Mouse (Mus musculus) lung, postnatal 25 days (tissue): Measurements from ENCODE around the gene Ccnt1.
A peak's percentile ranks its signal among the peaks of the same experiment; 100 is the strongest.

ENCODE experiments used
- DNase-seq: peaks from one replicate; pipeline ENCODE4 v3.0.0; 2022; ENCODE audit warnings: low spot score

Gene Ccnt1

GRCm38 (mm10) chr15:98510438-98511385, 60.0 kb downstream of the Ccnt1 start:
- peak; percentile 72 for DNase-seq

- no peak for DNase-seq
Observed at GRCm38 (mm10) chr15:98509387-98509786, 61.3 kb downstream of the Ccnt1 start.

DNA sequence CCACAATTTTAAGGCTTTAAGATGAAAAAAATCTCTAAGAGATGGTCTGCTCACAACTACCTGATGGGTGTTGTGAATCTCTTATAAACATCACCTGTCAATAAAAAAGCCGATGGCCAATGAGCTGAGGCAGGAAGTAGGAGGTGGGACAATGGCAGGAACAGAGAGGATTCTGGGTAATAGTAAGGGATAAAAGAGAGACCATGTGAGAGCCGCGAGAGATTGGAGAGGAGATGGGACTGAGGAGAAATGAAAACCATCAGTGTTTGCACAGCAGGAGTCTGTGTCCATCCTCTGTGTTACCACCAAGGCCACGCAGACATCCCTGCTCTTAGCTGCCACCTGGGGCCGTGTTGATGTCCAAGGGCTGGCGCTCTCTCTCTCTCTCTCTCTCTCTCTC, 63.4 kb downstream of the Ccnt1 start:
- DNase-seq: no peak

- DNase-seq: peak; percentile 34
Observed at GRCm38 (mm10) chr15:98506253-98506957, 64.3 kb downstream of the Ccnt1 start.

DNA sequence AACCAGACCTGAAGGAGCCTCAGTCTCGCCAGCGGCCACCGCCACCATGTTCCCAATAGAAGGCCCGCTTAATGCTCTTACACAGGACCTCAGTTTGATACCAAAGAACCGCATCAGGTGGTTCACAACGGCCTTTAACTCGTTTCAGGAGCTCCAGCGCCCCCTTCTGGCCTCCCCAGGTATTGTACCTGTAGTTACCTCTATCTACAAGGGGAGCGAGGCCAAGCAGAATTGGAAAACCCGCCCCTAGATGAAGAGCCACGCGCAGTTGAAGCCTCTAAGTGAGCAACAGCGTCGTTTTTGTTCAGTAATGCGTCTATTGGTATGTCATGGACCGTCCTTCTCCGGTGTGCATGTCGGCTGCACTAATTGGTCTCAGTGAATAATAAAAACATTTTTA, 66.2 kb downstream of the Ccnt1 start:
- peak; percentile 61 for DNase-seq

DNA sequence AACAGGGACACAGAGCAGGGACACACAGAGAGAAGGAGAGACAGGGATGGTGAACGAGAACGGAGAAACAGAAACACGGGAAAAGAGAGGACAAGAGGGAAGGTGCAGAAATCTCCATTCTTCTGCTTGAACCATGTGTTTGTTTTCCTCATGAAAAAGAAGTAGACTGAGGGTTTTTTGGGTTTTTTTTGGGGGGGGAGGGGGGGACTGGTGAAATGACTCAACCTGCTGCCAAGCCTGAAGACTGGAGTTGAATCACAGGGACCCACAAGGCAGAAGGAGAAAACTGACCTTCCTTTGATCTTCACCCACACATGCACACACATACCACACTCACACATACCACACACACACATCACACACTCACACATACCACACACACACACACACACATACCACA, 67.4 kb downstream of the Ccnt1 start:
- no peak for DNase-seq

GRCm38 (mm10) chr15:98497631-98498030, 73.1 kb downstream of the Ccnt1 start:
- no peak for DNase-seq

DNA sequence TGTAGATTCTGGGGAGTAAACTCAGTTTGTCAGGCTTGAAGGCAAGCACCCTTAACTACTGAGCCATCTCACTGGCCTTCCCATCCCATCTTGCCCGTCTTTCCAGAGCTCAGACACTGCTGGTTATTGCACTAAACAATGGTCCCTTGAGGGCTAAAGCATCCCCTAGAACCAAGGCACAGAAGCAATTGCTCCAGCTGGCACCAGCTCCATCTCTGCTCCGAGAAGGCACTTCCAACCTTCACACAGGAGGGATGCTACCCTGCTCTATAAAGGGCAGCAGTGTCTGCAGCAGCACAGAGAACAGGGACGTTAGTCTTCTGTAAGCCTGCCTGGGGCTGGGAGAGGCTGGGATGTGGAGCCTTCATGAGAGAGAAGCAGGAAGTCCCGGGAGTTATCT, 78.6 kb downstream of the Ccnt1 start, which contains the start of gene Olfr279:
TSS of gene Olfr279 (plus strand) at position 301 of the 400 bp plus-strand sequence.
- DNase-seq: no peak

- DNase-seq: no peak
Observed at GRCm38 (mm10) chr15:98491332-98491731, 79.4 kb downstream of the Ccnt1 start.
